Mouse (Mus musculus) testis, adult 2 months (tissue): ENCODE measurements at regions not wholly inside any gene's neighbourhood (a gene's known extent, or its start where the extent isn't known, plus 50 kb on each side); places are given as distances from the start of the nearest gene placed in this dataset.

ENCODE experiments used
- H3K27ac ChIP-seq: fragments of 200-500 bp; 2 replicates; pipeline ENCODE4 v1.5.1; 2012; ENCODE audit warnings: low read depth, low read length; ENCODE audit not compliant: control insufficient read depth, insufficient read depth
- H3K27me3 ChIP-seq: fragments of 200-500 bp; 2 replicates; pipeline ENCODE4 v1.6.1; 2012; ENCODE audit warnings: mild to moderate bottlenecking, low read length, moderate library complexity; ENCODE audit not compliant: control insufficient read depth, insufficient read depth
- H3K36me3 ChIP-seq: fragments of 200-500 bp; 2 replicates; pipeline ENCODE4 v1.6.1; 2012; ENCODE audit warnings: mild to moderate bottlenecking, low read length; ENCODE audit not compliant: control insufficient read depth, insufficient read depth
- H3K4me1 ChIP-seq: fragments of 200-500 bp; 2 replicates; pipeline ENCODE4 v1.6.1; 2012; ENCODE audit warnings: low read length; ENCODE audit not compliant: control insufficient read depth, insufficient read depth
- H3K4me3 ChIP-seq: fragments of 200-500 bp; 2 replicates; pipeline ENCODE4 v1.5.1; 2012; ENCODE audit warnings: low read depth, mild to moderate bottlenecking, low read length, moderate library complexity, mixed read lengths; ENCODE audit not compliant: control insufficient read depth
- CTCF ChIP-seq: fragments of 200-500 bp; IDR thresholded peaks from 2 replicates; pipeline ENCODE4 v1.5.1; 2012; ENCODE audit warnings: low read depth, mild to moderate bottlenecking, inconsistent platforms, low read length, moderate library complexity; ENCODE audit not compliant: control insufficient read depth, insufficient read depth, insufficient replicate concordance
- POLR2A ChIP-seq: fragments of 200-500 bp; IDR thresholded peaks from 2 replicates; pipeline ENCODE4 v1.6.1; 2012; ENCODE audit warnings: low read depth, mild to moderate bottlenecking, inconsistent platforms, low read length, moderate library complexity; ENCODE audit not compliant: control insufficient read depth

DNA sequence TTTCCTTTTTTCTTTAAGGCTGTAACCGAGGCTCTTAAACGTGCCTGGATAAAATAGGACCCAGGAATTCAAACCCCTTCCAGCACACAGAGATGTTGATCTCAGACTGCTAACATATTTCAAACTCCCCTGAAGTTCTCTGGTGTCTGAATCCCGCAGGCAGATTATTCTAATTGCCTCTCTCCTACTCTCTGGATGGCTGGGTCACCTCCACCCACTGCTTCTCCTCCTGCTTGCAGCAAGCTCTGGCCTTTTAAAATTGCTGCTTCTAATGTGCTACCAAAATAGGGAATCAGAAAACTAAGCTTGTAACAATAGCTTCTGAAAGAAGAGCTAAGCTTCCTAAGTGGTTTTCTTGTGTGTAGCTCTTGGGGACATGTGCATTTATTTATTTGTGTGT, 64.4 kb upstream of the Ldb2 start:
- Histone ChIP-seq H3K27me3 (no peaks in the 10 kb centered on the region), H3K27ac (no peak overlapping the region), H3K4me3 (no peak overlapping the region), H3K36me3 (no peaks in the 10 kb centered on the region), H3K4me1 (no peaks in the 10 kb centered on the region)
- TF ChIP-seq POLR2A (no peak), CTCF (no peak)

DNA sequence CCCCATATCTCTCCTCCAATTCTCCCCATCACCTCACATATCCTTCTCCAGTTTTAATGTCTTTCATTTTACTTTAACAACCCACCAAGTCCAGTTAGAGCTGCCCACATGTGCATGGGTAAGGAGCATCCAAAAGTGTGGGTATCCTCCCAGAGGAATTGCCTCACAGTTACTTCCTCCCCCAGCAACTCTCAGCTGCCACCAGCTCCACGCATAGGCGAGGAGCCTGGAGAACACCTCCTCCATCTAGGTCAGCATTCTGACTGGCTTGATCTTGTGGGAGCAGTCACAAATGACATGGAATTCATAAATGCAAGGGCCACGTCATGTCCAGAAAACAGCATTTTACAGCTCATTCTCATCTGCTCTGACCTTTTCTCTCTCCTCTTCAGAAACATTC, 63.9 kb upstream of the Ldb2 start:
- Histone ChIP-seq H3K36me3 (no peaks in the 10 kb centered on the region), H3K4me3 (no peak overlapping the region), H3K27ac (no peak overlapping the region), H3K27me3 (no peaks in the 10 kb centered on the region), H3K4me1 (no peaks in the 10 kb centered on the region)
- no peak for TF ChIP-seq POLR2A
- no peak for TF ChIP-seq CTCF

DNA sequence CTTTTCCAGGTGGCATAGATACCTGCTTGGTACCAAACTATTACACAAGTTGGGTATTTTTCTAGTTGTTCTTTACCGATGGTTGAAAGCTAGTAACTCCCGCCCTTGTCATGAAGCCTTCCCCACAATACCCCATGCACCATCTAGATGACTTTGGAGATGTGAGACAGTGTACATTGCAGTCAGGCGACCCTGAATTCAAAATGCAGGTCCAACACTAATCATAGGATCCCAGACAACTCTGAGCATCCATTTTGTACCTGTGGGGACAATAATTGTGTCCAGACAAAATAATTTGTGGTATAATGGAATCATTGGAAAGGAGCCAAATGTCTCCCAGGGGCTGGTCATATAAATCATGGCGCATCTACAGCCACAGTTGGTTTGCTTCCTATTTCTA, 54.7 kb upstream of the Ldb2 start:
- H3K27me3 ChIP-seq = no peaks in the 10 kb centered on the region
- H3K36me3 ChIP-seq = no peaks in the 10 kb centered on the region
- TF ChIP-seq CTCF (no peak), POLR2A (no peak)
- H3K4me1 ChIP-seq = no peaks in the 10 kb centered on the region
- H3K27ac ChIP-seq = no peak overlapping the region
- H3K4me3 ChIP-seq = no peak overlapping the region
